Mouse (Mus musculus): Measurements from ENCODE around the gene Pet100. TPM values are rescaled to one million over a fixed set of nuclear protein-coding genes. Genes with fewer than 3 reads are reported as not detected.

Gene Pet100
- polyA plus RNA-seq, 1 experiment from 2014 or later = 63.5 TPM

- H3K9me3 ChIP-seq (replicated peaks; ENCODE audit: control insufficient read depth, low read length, poor library complexity, severe bottlenecking) = no peaks in the 10 kb centered on the region
- peaks cover 5% of the 10 kb centered on the region; the same call in 1 of the 2 replicates for H3K4me1 ChIP-seq (ENCODE audit: control insufficient read depth, insufficient read depth, low read length)
- no peaks in the 10 kb centered on the region for H3K36me3 ChIP-seq (ENCODE audit: control insufficient read depth, insufficient read depth, low read length)
- ATAC-seq = peak; percentile 79
- no peak overlapping the region for H3K27ac ChIP-seq (ENCODE audit: low read length)
- peak overlapping the region; percentile 40; the same call in 1 of the 2 replicates for H3K4me2 ChIP-seq (ENCODE audit: low read length)
- WGBS = 16% methylated on average over 7 of the region's 7 CpGs
- no peaks in the 10 kb centered on the region for H3K27me3 ChIP-seq (ENCODE audit: control insufficient read depth, insufficient read depth, low read depth, low read length)
- H3K9ac ChIP-seq (ENCODE audit: low read depth, low read length) = 0 out of 2 replicates have a peak overlapping the region, but pooled peaks have one; percentile 15
- H3K4me3 ChIP-seq (ENCODE audit: low read depth, low read length) = peak overlapping the region; percentile 13
Measured at GRCm38 (mm10) chr8:3656725-3657381, 35.5 kb downstream of the Pet100 start.

DNA sequence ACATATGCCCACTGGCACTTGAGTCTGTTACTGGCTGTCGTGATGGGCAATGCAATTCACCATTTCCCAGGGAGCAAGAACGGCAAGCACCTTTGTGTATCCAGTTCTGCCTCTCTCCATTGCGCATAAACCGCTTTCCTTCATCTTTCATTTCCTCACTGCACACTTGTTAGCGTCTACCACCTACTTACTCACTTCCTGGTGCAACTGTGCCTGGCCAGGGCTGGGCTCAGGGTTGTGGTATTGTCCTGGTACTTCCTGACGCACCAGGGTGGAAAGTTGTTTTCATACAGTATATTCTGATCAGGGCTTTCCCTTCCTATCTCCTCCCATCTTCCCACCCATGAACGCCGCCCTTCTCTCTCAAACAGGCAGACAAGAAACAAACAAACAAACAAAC is 39.5 kb downstream of the Pet100 start:
- no peaks in the 10 kb centered on the region for H3K36me3 ChIP-seq (ENCODE audit: control insufficient read depth, insufficient read depth, low read length)
- H3K4me1 ChIP-seq (ENCODE audit: control insufficient read depth, insufficient read depth, low read length) = peaks cover 5% of the 10 kb centered on the region; the same call in 1 of the 2 replicates
- no peak overlapping the region for H3K9ac ChIP-seq (ENCODE audit: low read depth, low read length)
- no peaks in the 10 kb centered on the region for H3K27me3 ChIP-seq (ENCODE audit: control insufficient read depth, insufficient read depth, low read depth, low read length)
- no peak overlapping the region for H3K27ac ChIP-seq (ENCODE audit: low read length)
- no peak for ATAC-seq
- no peaks in the 10 kb centered on the region for H3K9me3 ChIP-seq (replicated peaks; ENCODE audit: control insufficient read depth, low read length, poor library complexity, severe bottlenecking)
- H3K4me2 ChIP-seq (ENCODE audit: low read length) = no peak overlapping the region
- 81% methylated on average over 8 of the region's 8 CpGs for whole genome bisulfite sequencing
- H3K4me3 ChIP-seq (ENCODE audit: low read depth, low read length) = no peak overlapping the region

- Histone ChIP-seq H3K4me2 (ENCODE audit: low read length) (no peak overlapping the region), H3K9ac (ENCODE audit: low read depth, low read length) (no peak overlapping the region), H3K27ac (ENCODE audit: low read length) (no peak overlapping the region), H3K4me1 (ENCODE audit: control insufficient read depth, insufficient read depth, low read length) (no peaks in the 10 kb centered on the region), H3K27me3 (ENCODE audit: control insufficient read depth, insufficient read depth, low read depth, low read length) (no peaks in the 10 kb centered on the region), H3K36me3 (ENCODE audit: control insufficient read depth, insufficient read depth, low read length) (no peaks in the 10 kb centered on the region), H3K9me3 (replicated peaks; ENCODE audit: control insufficient read depth, low read length, poor library complexity, severe bottlenecking) (no peaks in the 10 kb centered on the region), H3K4me3 (ENCODE audit: low read depth, low read length) (no peak overlapping the region)
- ATAC-seq = no peak
- 76% methylated on average over 5 of the region's 5 CpGs for WGBS
Measured at GRCm38 (mm10) chr8:3664405-3664804, 43.1 kb downstream of the Pet100 start.

GRCm38 (mm10) chr8:3665507-3665906 is 44.2 kb downstream of the Pet100 start, which contains the start of gene Mcemp1:
Gene Mcemp1 (plus strand): TSS chr8:3665754.
- no peaks in the 10 kb centered on the region for H3K36me3 ChIP-seq (ENCODE audit: control insufficient read depth, insufficient read depth, low read length)
- no peaks in the 10 kb centered on the region for H3K9me3 ChIP-seq (replicated peaks; ENCODE audit: control insufficient read depth, low read length, poor library complexity, severe bottlenecking)

DNA sequence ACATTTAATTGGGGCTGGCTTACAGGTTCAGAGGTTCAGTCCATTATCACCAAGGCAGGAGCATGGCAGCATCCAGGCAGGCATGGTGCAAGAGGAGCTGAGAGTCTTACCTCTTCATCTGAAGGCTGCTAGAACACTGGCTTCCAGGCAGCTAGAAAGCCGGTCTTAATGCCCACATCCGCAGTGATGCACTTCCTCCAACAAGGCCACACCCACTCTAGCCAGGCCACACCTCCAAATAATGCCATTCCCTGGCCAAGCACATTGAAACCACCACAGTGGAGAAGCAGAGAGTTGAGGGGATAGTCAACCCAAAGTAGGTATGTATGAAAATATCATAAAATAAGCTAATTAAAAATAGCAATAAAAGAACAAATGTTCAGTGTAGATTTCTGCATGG is 49.0 kb downstream of the Pet100 start:
- ATAC-seq = no peak
- no peak overlapping the region for H3K4me3 ChIP-seq (ENCODE audit: low read depth, low read length)
- H3K27me3 ChIP-seq (ENCODE audit: control insufficient read depth, insufficient read depth, low read depth, low read length) = no peaks in the 10 kb centered on the region
- peaks cover 5% of the 10 kb centered on the region for H3K4me1 ChIP-seq (ENCODE audit: control insufficient read depth, insufficient read depth, low read length)
- H3K27ac ChIP-seq (ENCODE audit: low read length) = no peak overlapping the region
- no peak overlapping the region for H3K9ac ChIP-seq (ENCODE audit: low read depth, low read length)
- WGBS = 84% methylated on average over 2 of the region's 2 CpGs
- H3K4me2 ChIP-seq (ENCODE audit: low read length) = no peak overlapping the region
- no peaks in the 10 kb centered on the region for H3K9me3 ChIP-seq (replicated peaks; ENCODE audit: control insufficient read depth, low read length, poor library complexity, severe bottlenecking)
- no peaks in the 10 kb centered on the region for H3K36me3 ChIP-seq (ENCODE audit: control insufficient read depth, insufficient read depth, low read length)

More at GRCm38 (mm10) chr8:3665507-3665906, 44.2 kb downstream of the Pet100 start, which contains the start of gene Mcemp1:
- Histone ChIP-seq H3K4me3 (ENCODE audit: low read depth, low read length) (no peak within 1 kb of the TSS), H3K9ac (ENCODE audit: low read depth, low read length) (no peak within 1 kb of the TSS), H3K27ac (ENCODE audit: low read length) (no peak within 1 kb of the TSS), H3K27me3 (ENCODE audit: control insufficient read depth, insufficient read depth, low read depth, low read length) (no peaks in the 10 kb centered on the region), H3K4me1 (ENCODE audit: control insufficient read depth, insufficient read depth, low read length) (no peaks in the 10 kb centered on the region), H3K4me2 (ENCODE audit: low read length) (no peak within 1 kb of the TSS)
- 84% methylated on average over 6 of the region's 6 CpGs for WGBS
- no peak for ATAC-seq

DNA sequence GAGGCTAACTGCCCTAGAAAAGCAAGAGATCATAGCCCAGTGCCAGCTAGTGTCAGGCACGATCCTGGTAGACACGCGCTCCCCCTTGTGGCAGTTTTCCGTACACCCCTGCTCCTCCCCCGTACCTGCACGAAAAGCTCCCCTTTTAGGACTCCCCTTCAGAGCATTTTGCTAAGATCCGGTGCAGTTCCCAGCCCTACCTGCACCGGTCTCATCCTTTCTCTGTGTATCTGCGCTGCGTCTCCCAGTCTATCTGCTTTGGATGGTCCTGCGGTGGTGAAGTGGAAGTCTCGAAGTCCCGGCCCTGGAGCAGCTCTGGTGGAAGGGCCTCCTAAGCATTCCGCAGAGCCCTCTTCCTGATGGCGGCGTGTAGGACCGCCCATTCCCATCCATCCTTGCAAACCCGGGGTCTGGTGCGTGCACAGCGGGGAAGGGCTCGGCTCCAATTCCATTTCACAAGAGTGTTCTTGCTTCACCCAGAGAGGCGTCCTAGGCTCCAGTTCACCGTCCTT is 50.7 kb downstream of the Pet100 start, which contains the start of gene Fcor:
Fcor (minus strand) TSS at position 383 of the 512 bp plus-strand sequence.
- peaks cover 9% of the 10 kb centered on the region for H3K4me1 ChIP-seq (ENCODE audit: control insufficient read depth, insufficient read depth, low read length)
- H3K36me3 ChIP-seq (ENCODE audit: control insufficient read depth, insufficient read depth, low read length) = no peaks in the 10 kb centered on the region
- WGBS = under 1% methylated on average over 23 of the region's 23 CpGs
- peak within 1 kb of the TSS; percentile 75 for H3K4me2 ChIP-seq (ENCODE audit: low read length)
- no peaks in the 10 kb centered on the region for H3K9me3 ChIP-seq (replicated peaks; ENCODE audit: control insufficient read depth, low read length, poor library complexity, severe bottlenecking)
- H3K9ac ChIP-seq (ENCODE audit: low read depth, low read length) = peak within 1 kb of the TSS; percentile 72
- peak within 1 kb of the TSS; percentile 91 for H3K27ac ChIP-seq (ENCODE audit: low read length)
- no peaks in the 10 kb centered on the region for H3K27me3 ChIP-seq (ENCODE audit: control insufficient read depth, insufficient read depth, low read depth, low read length)
- peak; percentile 91 for ATAC-seq
- peak within 1 kb of the TSS; percentile 55 for H3K4me3 ChIP-seq (ENCODE audit: low read depth, low read length)

GRCm38 (mm10) chr8:3674671-3675070 is 53.3 kb downstream of the Pet100 start:
- H3K9me3 ChIP-seq (replicated peaks; ENCODE audit: control insufficient read depth, low read length, poor library complexity, severe bottlenecking) = no peaks in the 10 kb centered on the region
- 48% methylated on average over 3 of the region's 3 CpGs for WGBS
- no peak for ATAC-seq

More at GRCm38 (mm10) chr8:3674671-3675070, 53.3 kb downstream of the Pet100 start:
- Histone ChIP-seq H3K27me3 (ENCODE audit: control insufficient read depth, insufficient read depth, low read depth, low read length) (no peaks in the 10 kb centered on the region), H3K9ac (ENCODE audit: low read depth, low read length) (no peak overlapping the region), H3K36me3 (ENCODE audit: control insufficient read depth, insufficient read depth, low read length) (peaks cover 10% of the 10 kb centered on the region), H3K4me2 (ENCODE audit: low read length) (no peak overlapping the region), H3K4me3 (ENCODE audit: low read depth, low read length) (no peak overlapping the region), H3K4me1 (ENCODE audit: control insufficient read depth, insufficient read depth, low read length) (peaks cover 23% of the 10 kb centered on the region), H3K27ac (ENCODE audit: low read length) (no peak overlapping the region)

All from midbrain, embryonic 16.5 days (tissue).